Mouse (Mus musculus): ENCODE data around the gene Ccdc173. TPM values are rescaled to one million over a fixed set of nuclear protein-coding genes. Genes with fewer than 3 reads are reported as not detected.

Ccdc173 gene
- total and polyA plus RNA-seq, 3 experiments = 0.12 to 0.65 (median 0.59) TPM

GRCm38 (mm10) chr2:69714126-69714525, 75.2 kb downstream of the Ccdc173 start:
- no peak for TF ChIP-seq CTCF (IDR thresholded peaks at IDR 0.05)
- TF ChIP-seq EP300 (IDR thresholded peaks at IDR 0.05; ENCODE audit: insufficient read depth, low read depth, low read length) = no peak
- no peak for TF ChIP-seq POLR2A (IDR thresholded peaks at IDR 0.05; ENCODE audit: insufficient read depth, low read depth, low read length)
- 80% methylated on average over 5 of the region's 5 CpGs for WGBS
- no peaks in the 10 kb centered on the region for H3K79me2 ChIP-seq (replicated peaks; ENCODE audit: control insufficient read depth, insufficient read depth, low read length)
- H3K4me3 ChIP-seq = no peak overlapping the region
- no peaks in the 10 kb centered on the region for H3K4me1 ChIP-seq (ENCODE audit: control insufficient read depth, insufficient read depth, low read length)
- H3K27ac ChIP-seq = no peak overlapping the region
- intact Hi-C loops (cut with DNase I) = loop anchor here (5.0 kb wide), 1 partner anchor 67 kb away; the partner anchor contains the start of gene Bbs5
- DNase-seq = no peak
- H3K9ac ChIP-seq (ENCODE audit: low read depth, low read length) = no peak overlapping the region
- H3K27me3 ChIP-seq (ENCODE audit: control insufficient read depth, insufficient read depth, low read length) = no peaks in the 10 kb centered on the region
- no peaks in the 10 kb centered on the region for H3K36me3 ChIP-seq (ENCODE audit: control insufficient read depth, insufficient read depth, low read length)

GRCm38 (mm10) chr2:69713626-69714014, 75.8 kb downstream of the Ccdc173 start:
- Histone ChIP-seq H3K36me3 (ENCODE audit: control insufficient read depth, insufficient read depth, low read length) (no peaks in the 10 kb centered on the region), H3K4me1 (ENCODE audit: control insufficient read depth, insufficient read depth, low read length) (no peaks in the 10 kb centered on the region), H3K9ac (ENCODE audit: low read depth, low read length) (no peak overlapping the region), H3K27ac (no peak overlapping the region; the same call in 1 of the 2 replicates), H3K79me2 (replicated peaks; ENCODE audit: control insufficient read depth, insufficient read depth, low read length) (no peaks in the 10 kb centered on the region), H3K4me3 (peak overlapping the region; percentile 99), H3K27me3 (ENCODE audit: control insufficient read depth, insufficient read depth, low read length) (no peaks in the 10 kb centered on the region)
- intact Hi-C loops (cut with DNase I) = loop anchor here (1.0 to 5.0 kb wide), 2 partner anchors 9 to 66 kb away; partner anchors contain the start of genes Bbs5 and Ppig
- TF ChIP-seq CTCF (IDR thresholded peaks at IDR 0.05) = no peak
- no peak for TF ChIP-seq EP300 (IDR thresholded peaks at IDR 0.05; ENCODE audit: insufficient read depth, low read depth, low read length)
- no peak for TF ChIP-seq POLR2A (IDR thresholded peaks at IDR 0.05; ENCODE audit: insufficient read depth, low read depth, low read length)
- DNase-seq = no peak
- 22% methylated on average over 4 of the region's 4 CpGs for WGBS

GRCm38 (mm10) chr2:69712981-69713625, 76.3 kb downstream of the Ccdc173 start, which contains the start of gene Fastkd1:
Gene Fastkd1, minus strand, starts transcription at chr2:69713516.
- H3K36me3 ChIP-seq (ENCODE audit: control insufficient read depth, insufficient read depth, low read length) = no peaks in the 10 kb centered on the region
- DNase-seq = peak; percentile 86 to 91
- H3K27me3 ChIP-seq (ENCODE audit: control insufficient read depth, insufficient read depth, low read length) = no peaks in the 10 kb centered on the region
- WGBS = under 1% methylated on average over 39 of the region's 39 CpGs
- no peaks in the 10 kb centered on the region for H3K4me1 ChIP-seq (ENCODE audit: control insufficient read depth, insufficient read depth, low read length)
- H3K9ac ChIP-seq (ENCODE audit: low read depth, low read length) = peak within 1 kb of the TSS; percentile 75
- intact Hi-C loops (cut with DNase I) = loop anchor here (1.0 to 5.0 kb wide), 2 partner anchors 9 to 66 kb away; partner anchors contain the start of genes Bbs5 and Ppig
- TF ChIP-seq CTCF (IDR thresholded peaks at IDR 0.05) (no peak), POLR2A (IDR thresholded peaks at IDR 0.05; ENCODE audit: insufficient read depth, low read depth, low read length) (peak; percentile 77), EP300 (IDR thresholded peaks at IDR 0.05; ENCODE audit: insufficient read depth, low read depth, low read length) (no peak)
- H3K4me3 ChIP-seq = peak within 1 kb of the TSS; percentile 99
- no peaks in the 10 kb centered on the region for H3K79me2 ChIP-seq (replicated peaks; ENCODE audit: control insufficient read depth, insufficient read depth, low read length)
- peak within 1 kb of the TSS; percentile 89 for H3K27ac ChIP-seq

GRCm38 (mm10) chr2:69712171-69712570, 77.2 kb downstream of the Ccdc173 start:
- H3K9ac ChIP-seq (ENCODE audit: low read depth, low read length) = no peak overlapping the region

More at GRCm38 (mm10) chr2:69712171-69712570, 77.2 kb downstream of the Ccdc173 start:
- Histone ChIP-seq H3K79me2 (replicated peaks; ENCODE audit: control insufficient read depth, insufficient read depth, low read length) (no peaks in the 10 kb centered on the region), H3K27me3 (ENCODE audit: control insufficient read depth, insufficient read depth, low read length) (no peaks in the 10 kb centered on the region), H3K36me3 (ENCODE audit: control insufficient read depth, insufficient read depth, low read length) (no peaks in the 10 kb centered on the region), H3K4me1 (ENCODE audit: control insufficient read depth, insufficient read depth, low read length) (no peaks in the 10 kb centered on the region), H3K27ac (no peak overlapping the region; the same call in 1 of the 2 replicates), H3K4me3 (peak overlapping the region; percentile 99)
- no peak for DNase-seq
- WGBS = 75% methylated on average over 14 of the region's 14 CpGs
- TF ChIP-seq CTCF (IDR thresholded peaks at IDR 0.05) = no peak
- TF ChIP-seq EP300 (IDR thresholded peaks at IDR 0.05; ENCODE audit: insufficient read depth, low read depth, low read length) = no peak
- TF ChIP-seq POLR2A (IDR thresholded peaks at IDR 0.05; ENCODE audit: insufficient read depth, low read depth, low read length) = no peak
- intact Hi-C loops (cut with DNase I) = loop anchor here (5.0 kb wide), 1 partner anchor 65 kb away; the partner anchor contains the start of gene Bbs5

Other genes starting within 250 kb of the Ccdc173 start
- gene Lrp2, start 203.5 kb downstream of the Ccdc173 start, total RNA-seq (2021) = 1 to 10 TPM in 1 of 2 experiments, under 1 TPM in 1; 0.84 to 1.2 TPM
- gene Lrp2, start 203.5 kb downstream of the Ccdc173 start, polyA plus RNA-seq (2012; rRNA removed) = 0.31 and 0.61 TPM in 2 replicates
- 1 to 10 TPM; 5.1 to 5.2 TPM for gene Bbs5, start 142.4 kb downstream of the Ccdc173 start, total RNA-seq (2021)
- 1.6 and 2.0 TPM in 2 replicates for gene Bbs5, start 142.4 kb downstream of the Ccdc173 start, polyA plus RNA-seq (2012; rRNA removed)
- 10 to 100 TPM; 67.3 to 75.7 TPM for gene Klhl41, start 119.5 kb downstream of the Ccdc173 start, total RNA-seq (2021)
- gene Klhl41, start 119.5 kb downstream of the Ccdc173 start, polyA plus RNA-seq (2012; rRNA removed) = 19.3 and 40.7 TPM in 2 replicates
- gene Fastkd1, start 76.1 kb downstream of the Ccdc173 start, total RNA-seq (2021) = 10 to 100 TPM; 27.1 to 33.1 TPM
- gene Fastkd1, start 76.1 kb downstream of the Ccdc173 start, polyA plus RNA-seq (2012; rRNA removed) = 8.8 and 17.2 TPM in 2 replicates
- gene Ppig, start 67.0 kb downstream of the Ccdc173 start, total RNA-seq (2021) = 10 to 100 TPM; 35.5 to 36.2 TPM
- gene Ppig, start 67.0 kb downstream of the Ccdc173 start, polyA plus RNA-seq (2012; rRNA removed) = 1.7 and 4.4 TPM in 2 replicates
- gene Phospho2, start within 50 bp of the Ccdc173 start, total RNA-seq (2021) = 10 to 100 TPM; 25.3 to 26.8 TPM
- gene Phospho2, start within 50 bp of the Ccdc173 start, polyA plus RNA-seq (2012; rRNA removed) = 14.5 and 18.2 TPM in 2 replicates
- 10 to 100 TPM; 31.8 to 32.3 TPM for gene Klhl23, start 32.4 kb upstream of the Ccdc173 start, total RNA-seq (2021)
- gene Klhl23, start 32.4 kb upstream of the Ccdc173 start, polyA plus RNA-seq (2012; rRNA removed) = 10.3 and 24.2 TPM in 2 replicates
- 10 to 100 TPM; 58.4 to 64.0 TPM for gene Ssb, start 72.0 kb upstream of the Ccdc173 start, total RNA-seq (2021)
- 4.3 and 10.7 TPM in 2 replicates for gene Ssb, start 72.0 kb upstream of the Ccdc173 start, polyA plus RNA-seq (2012; rRNA removed)
- 10 to 100 TPM; 20.4 to 24.9 TPM for gene Mettl5, start 96.0 kb upstream of the Ccdc173 start, total RNA-seq (2021)
- gene Mettl5, start 96.0 kb upstream of the Ccdc173 start, polyA plus RNA-seq (2012; rRNA removed) = 5.5 and 7.2 TPM in 2 replicates
- gene Ubr3, start 107.7 kb upstream of the Ccdc173 start, total RNA-seq (2021) = 100 to 1,000 TPM; 112 to 117 TPM
- gene Ubr3, start 107.7 kb upstream of the Ccdc173 start, polyA plus RNA-seq (2012; rRNA removed) = 26.0 and 50.8 TPM in 2 replicates
- gene Myo3b, start 249.6 kb upstream of the Ccdc173 start, total RNA-seq (2021) = under 1 TPM in 1 of 2 experiments, not detected in 1; 0.08 TPM
- not detected in 2 replicates for gene Myo3b, start 249.6 kb upstream of the Ccdc173 start, polyA plus RNA-seq (2012; rRNA removed)